Mouse (Mus musculus) myocyte (in vitro differentiated cells): ENCODE data around the gene Slc25a45.
A peak's percentile ranks its signal among the peaks of the same experiment; 100 is the strongest.

Experiments
- CEBPB ChIP-seq: IDR thresholded peaks from 2 replicates; pipeline ENCODE4 v1.6.1; 2011; ENCODE audit warnings: mild to moderate bottlenecking, moderate library complexity; ENCODE audit not compliant: poor library complexity, insufficient read depth, severe bottlenecking
- MYOG ChIP-seq, 3 experiments: IDR thresholded peaks; one replicate each; pipeline ENCODE4 v1.6.1; 2011; ENCODE audit warnings: control low read depth in 2 of 3, low read depth in 2 of 3, mild to moderate bottlenecking in 2 of 3; ENCODE audit not compliant: insufficient read length in 2 of 3, control insufficient read depth in 1 of 3, insufficient read depth in 1 of 3
- POLR2A ChIP-seq: IDR thresholded peaks from one replicate; pipeline ENCODE4 v1.6.1; 2011; ENCODE audit warnings: low read depth, mild to moderate bottlenecking, control low read depth, moderate library complexity; ENCODE audit not compliant: insufficient read length
- SRF ChIP-seq: IDR thresholded peaks from one replicate; pipeline ENCODE4 v1.6.1; 2011; ENCODE audit warnings: low read depth; ENCODE audit not compliant: control insufficient read depth, insufficient read length
- USF1 ChIP-seq: IDR thresholded peaks from one replicate; pipeline ENCODE4 v1.6.1; 2011; ENCODE audit warnings: low read depth, mild to moderate bottlenecking, control low read depth, moderate library complexity

GRCm38 (mm10) chr19:5911430-5912102, 34.0 kb downstream of the Slc25a45 start:
- TF ChIP-seq POLR2A (peak; percentile 17), CEBPB (0 out of 2 replicates have a peak, but pooled peaks have one; percentile 55), MYOG (IDR thresholded peaks at IDR 0.05; ENCODE audit: control insufficient read depth in 1 of 3, insufficient read depth in 1 of 3, insufficient read length in 2 of 3, low read depth in 2 of 3) (no peak), USF1 (no peak), SRF (no peak)
